Mouse (Mus musculus) cortical plate, adult 2 months (tissue): ENCODE measurements around the gene Pla2r1. TPM values are rescaled to one million over a fixed set of nuclear protein-coding genes. Genes with fewer than 3 reads are reported as not detected.

ENCODE experiments used
- H3K27ac ChIP-seq: fragments of 200-500 bp; 2 replicates; pipeline ENCODE4 v1.5.1; 2012; ENCODE audit warnings: low read length, control low read depth, inconsistent platforms; ENCODE audit not compliant: insufficient read depth
- H3K4me1 ChIP-seq: fragments of 200-500 bp; 2 replicates; pipeline ENCODE4 v1.6.1; 2011; ENCODE audit warnings: low read length; ENCODE audit not compliant: control insufficient read depth, insufficient read depth
- H3K4me3 ChIP-seq: fragments of 200-500 bp; 2 replicates; pipeline ENCODE4 v1.5.1; 2011; ENCODE audit warnings: mild to moderate bottlenecking, low read length, control low read depth; ENCODE audit not compliant: insufficient read depth
- CTCF ChIP-seq: fragments of 200-500 bp; IDR thresholded peaks from 2 replicates; pipeline ENCODE4 v1.5.1; 2011; ENCODE audit warnings: mild to moderate bottlenecking, control low read depth, low read length; ENCODE audit not compliant: insufficient read depth; ENCODE audit errors: extremely low read depth
- POLR2A ChIP-seq: fragments of 200-500 bp; IDR thresholded peaks from 2 replicates; pipeline ENCODE4 v1.6.1; 2011; ENCODE audit warnings: mild to moderate bottlenecking, low read length, control low read depth; ENCODE audit not compliant: insufficient read depth; ENCODE audit errors: extremely low read depth
- polyA plus RNA-seq: library from polyadenylated mRNA; depleted of rRNA; stranded (reverse); fragments of >200 nt; gene quantifications from 2 replicates; pipeline ENCODE4 v1.2.3, GENCODE M21; 2012

Gene Pla2r1
- polyA plus RNA-seq, 1 experiment = 0.31 TPM

DNA sequence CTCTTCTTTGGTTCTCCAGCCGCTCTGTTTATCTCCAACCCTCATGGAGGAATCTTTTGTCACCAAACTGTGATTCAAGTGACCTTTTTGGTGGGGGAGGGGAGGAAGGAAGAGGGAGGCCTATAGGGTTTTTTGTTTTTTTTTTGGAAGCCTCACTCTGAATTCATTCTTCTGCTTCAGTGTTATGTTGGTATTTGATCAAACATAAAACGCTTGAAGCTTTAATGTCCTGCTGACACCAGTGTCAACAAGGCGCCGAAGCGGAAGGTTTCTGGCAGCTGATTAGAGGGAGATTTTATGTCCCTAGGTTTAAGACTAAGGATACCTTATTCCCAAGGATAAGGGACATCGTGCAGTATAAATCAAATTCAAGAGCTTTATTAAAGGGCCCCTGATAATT, 143.9 kb downstream of the Pla2r1 start:
- TF ChIP-seq POLR2A (no peak), CTCF (no peak)
- H3K4me1 ChIP-seq = no peaks in the 10 kb centered on the region
- no peak overlapping the region for H3K4me3 ChIP-seq
- no peak overlapping the region for H3K27ac ChIP-seq

DNA sequence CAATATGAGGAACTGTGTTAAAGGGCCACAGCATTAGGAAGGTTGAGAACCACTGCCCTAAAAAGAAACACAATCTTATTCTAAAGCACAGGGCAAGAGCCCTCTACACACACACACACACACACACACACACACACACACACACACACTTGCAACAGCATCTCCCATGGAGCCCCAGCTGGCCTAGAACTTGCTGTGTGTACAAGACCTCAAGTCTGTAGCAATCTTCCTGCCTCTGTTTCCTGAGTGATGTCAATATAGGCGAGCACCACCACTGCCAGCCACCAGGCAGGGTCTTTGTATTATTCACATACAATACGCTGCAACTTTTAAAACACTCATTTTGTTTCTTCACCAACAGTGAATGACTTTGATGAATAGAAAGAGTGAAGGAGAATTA, 145.7 kb downstream of the Pla2r1 start:
- Histone ChIP-seq H3K4me3 (no peak overlapping the region), H3K27ac (no peak overlapping the region), H3K4me1 (no peaks in the 10 kb centered on the region)
- TF ChIP-seq POLR2A (no peak), CTCF (no peak)

- TF ChIP-seq POLR2A = no peak
- TF ChIP-seq CTCF = no peak
- Histone ChIP-seq H3K27ac (no peak overlapping the region), H3K4me3 (no peak overlapping the region)
Measured at GRCm38 (mm10) chr2:60405431-60405830, 147.7 kb downstream of the Pla2r1 start.

GRCm38 (mm10) chr2:60404763-60405162, 148.3 kb downstream of the Pla2r1 start:
- H3K27ac ChIP-seq = no peak overlapping the region
- peaks cover 2% of the 10 kb centered on the region; the same call in 1 of the 2 replicates for H3K4me1 ChIP-seq
- H3K4me3 ChIP-seq = no peak overlapping the region
- no peak for TF ChIP-seq CTCF
- no peak for TF ChIP-seq POLR2A

More at GRCm38 (mm10) chr2:60405431-60405830, 147.7 kb downstream of the Pla2r1 start:
- peaks cover 2% of the 10 kb centered on the region; the same call in 1 of the 2 replicates for H3K4me1 ChIP-seq

GRCm38 (mm10) chr2:60401694-60402093, 151.4 kb downstream of the Pla2r1 start:
- Histone ChIP-seq H3K4me1 (peaks cover 2% of the 10 kb centered on the region; the same call in 1 of the 2 replicates), H3K27ac (no peak overlapping the region), H3K4me3 (no peak overlapping the region)
- TF ChIP-seq CTCF (no peak), POLR2A (no peak)

GRCm38 (mm10) chr2:60393786-60394185, 159.3 kb downstream of the Pla2r1 start:
- no peak for TF ChIP-seq POLR2A
- TF ChIP-seq CTCF = no peak
- H3K4me1 ChIP-seq = no peaks in the 10 kb centered on the region
- no peak overlapping the region for H3K27ac ChIP-seq
- no peak overlapping the region for H3K4me3 ChIP-seq

DNA sequence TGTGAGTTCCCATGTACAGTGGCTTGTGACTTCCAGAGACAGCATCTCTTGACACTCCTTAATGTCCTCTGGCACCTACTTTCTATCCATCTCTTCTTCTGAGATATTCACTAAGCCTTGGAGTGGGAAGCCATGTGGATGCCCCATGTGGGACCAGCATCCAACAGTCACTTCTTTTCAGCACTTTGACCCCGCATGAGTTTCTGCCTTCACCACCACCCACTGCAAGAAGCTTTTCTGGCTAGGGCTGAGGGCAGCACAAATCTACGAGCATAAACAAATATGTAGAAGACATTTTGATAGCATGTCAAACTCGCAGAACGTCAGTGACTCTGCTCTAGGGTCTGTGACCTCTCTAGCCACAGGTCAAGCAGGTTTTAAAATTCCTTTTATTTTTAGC, 160.8 kb downstream of the Pla2r1 start:
- TF ChIP-seq CTCF (no peak), POLR2A (no peak)

DNA sequence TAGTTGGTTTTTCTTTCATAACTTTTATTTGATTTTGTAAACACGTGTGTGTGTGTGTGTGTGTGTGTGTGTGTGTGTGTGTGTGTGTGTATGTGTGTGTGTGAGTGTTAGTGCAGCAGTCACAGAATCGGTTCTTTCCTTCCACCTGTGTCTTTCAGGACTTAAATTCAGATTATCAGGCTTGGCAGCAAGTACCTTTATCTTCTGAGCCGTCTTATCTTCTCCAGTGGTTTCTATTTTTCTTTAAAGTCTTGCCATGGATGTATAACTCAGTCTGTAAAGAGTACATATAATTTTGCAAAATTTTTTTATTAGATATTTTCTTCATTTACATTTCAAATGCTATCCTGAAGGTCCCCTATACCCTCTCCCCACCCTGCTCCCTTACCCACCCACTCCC, 165.7 kb downstream of the Pla2r1 start:
- H3K4me3 ChIP-seq = no peak overlapping the region
- TF ChIP-seq CTCF (no peak), POLR2A (no peak)

More for the DNA sequence above, 160.8 kb downstream of the Pla2r1 start:
- H3K4me1 ChIP-seq = no peaks in the 10 kb centered on the region
- no peak overlapping the region for H3K27ac ChIP-seq
- H3K4me3 ChIP-seq = no peak overlapping the region

DNA sequence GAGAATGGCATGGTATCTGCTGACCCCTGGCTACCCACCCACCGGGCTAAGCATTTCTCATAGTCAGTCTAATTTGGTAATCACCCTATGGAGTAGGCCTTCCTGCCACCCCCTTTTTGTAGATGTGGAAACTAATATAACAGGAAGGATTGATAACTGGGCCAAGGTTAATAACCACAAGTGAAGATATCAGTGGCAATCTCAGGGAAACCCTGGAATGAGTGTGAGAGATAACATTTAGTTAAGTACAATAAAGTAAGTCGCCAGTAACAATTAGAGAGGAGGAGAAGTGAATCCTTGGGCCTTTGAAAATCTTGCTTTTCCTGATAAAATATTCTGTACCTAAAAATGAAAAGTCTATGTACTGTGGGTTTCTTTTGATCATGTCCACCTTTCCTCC, 166.3 kb downstream of the Pla2r1 start:
- TF ChIP-seq POLR2A (no peak), CTCF (no peak)
- Histone ChIP-seq H3K4me3 (no peak overlapping the region), H3K4me1 (no peaks in the 10 kb centered on the region), H3K27ac (no peak overlapping the region)

More for the DNA sequence above, 165.7 kb downstream of the Pla2r1 start:
- H3K4me1 ChIP-seq = no peaks in the 10 kb centered on the region
- H3K27ac ChIP-seq = no peak overlapping the region

- TF ChIP-seq CTCF = no peak
- no peak for TF ChIP-seq POLR2A
- Histone ChIP-seq H3K27ac (no peak overlapping the region), H3K4me1 (no peaks in the 10 kb centered on the region), H3K4me3 (no peak overlapping the region)
Measured at GRCm38 (mm10) chr2:60384763-60385085, 168.4 kb downstream of the Pla2r1 start.
